Mouse (Mus musculus): ENCODE measurements around the gene Radil.

- TF ChIP-seq CTCF (IDR thresholded peaks at IDR 0.05; ENCODE audit: low read depth, low read length), result no peak
- TF ChIP-seq POLR2A (IDR thresholded peaks at IDR 0.05; ENCODE audit: insufficient read depth, low read length), result no peak
These were observed 110.9 kb downstream of the Radil start for GRCm38 (mm10) chr5:142439911-142440432.
